Mouse (Mus musculus) frontal cortex, postnatal 14 days (tissue): ENCODE measurements around the gene Rpl10a.
A peak's percentile ranks its signal among the peaks of the same experiment; 100 is the strongest.

Source experiments
- DNase-seq, 2 experiments: peaks; one replicate each; pipeline ENCODE4 v3.0.0; 2022; ENCODE audit warnings: low spot score in 2 of 2

Rpl10a gene

GRCm38 (mm10) chr17:28328366-28328928 is at the start of gene Rpl10a:
Gene Rpl10a, plus strand, starts transcription at chr17:28328471.
- DNase-seq = peak; percentile 93 to 96

DNA sequence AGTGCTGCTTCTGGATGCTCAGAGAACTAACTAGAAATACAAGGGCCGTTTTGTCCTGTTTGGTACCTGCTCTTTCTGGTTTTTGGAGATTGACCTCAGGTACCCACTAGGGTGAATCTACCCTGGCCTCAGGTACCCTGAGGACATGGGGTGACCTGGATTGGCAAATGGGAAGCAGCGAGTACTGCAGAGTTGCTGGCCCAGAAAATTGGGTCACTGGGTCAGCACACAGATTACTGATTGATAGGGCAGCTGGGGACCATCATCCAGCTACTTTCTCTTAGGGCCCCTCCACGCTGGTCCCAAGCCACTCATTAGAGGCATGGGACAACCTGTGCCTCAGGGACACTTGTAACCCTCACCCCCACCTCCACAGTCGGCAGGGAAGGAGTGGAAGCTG is 49.0 kb upstream of the Rpl10a start:
- DNase-seq = no peak

GRCm38 (mm10) chr17:28279780-28280422 is 48.4 kb upstream of the Rpl10a start:
- DNase-seq = no peak

GRCm38 (mm10) chr17:28280423-28280800 is 47.9 kb upstream of the Rpl10a start:
- DNase-seq = no peak

- DNase-seq = no peak
Observed at GRCm38 (mm10) chr17:28280831-28281377, 47.4 kb upstream of the Rpl10a start.

DNA sequence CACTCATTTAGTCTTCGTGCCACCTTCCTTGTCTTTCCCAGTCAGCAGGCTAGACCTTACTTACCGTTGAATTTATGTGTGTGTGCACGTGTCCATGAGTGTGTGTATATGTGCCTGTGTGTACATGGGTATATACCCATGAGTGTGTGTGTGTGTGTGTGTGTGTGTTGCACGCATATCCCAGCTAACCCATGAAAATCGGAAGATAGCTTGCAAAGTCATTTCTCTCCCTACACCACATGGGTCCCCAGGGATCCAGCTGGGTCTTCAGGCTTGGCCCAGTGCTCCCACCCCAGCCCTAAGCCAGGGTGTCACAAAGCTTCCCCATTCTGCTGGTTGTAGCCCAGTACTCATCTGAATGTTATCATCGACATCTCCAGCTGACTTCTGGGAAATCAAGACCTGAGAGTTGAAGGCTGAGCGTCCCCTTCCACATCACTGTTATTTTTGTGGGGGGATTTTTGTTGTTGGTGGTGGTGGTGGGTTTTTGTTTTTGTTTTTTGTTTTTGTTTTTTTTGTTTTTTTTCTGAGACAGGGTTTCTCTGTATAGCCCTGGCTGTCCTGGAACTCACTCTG is 46.3 kb upstream of the Rpl10a start:
- DNase-seq = no peak

DNA sequence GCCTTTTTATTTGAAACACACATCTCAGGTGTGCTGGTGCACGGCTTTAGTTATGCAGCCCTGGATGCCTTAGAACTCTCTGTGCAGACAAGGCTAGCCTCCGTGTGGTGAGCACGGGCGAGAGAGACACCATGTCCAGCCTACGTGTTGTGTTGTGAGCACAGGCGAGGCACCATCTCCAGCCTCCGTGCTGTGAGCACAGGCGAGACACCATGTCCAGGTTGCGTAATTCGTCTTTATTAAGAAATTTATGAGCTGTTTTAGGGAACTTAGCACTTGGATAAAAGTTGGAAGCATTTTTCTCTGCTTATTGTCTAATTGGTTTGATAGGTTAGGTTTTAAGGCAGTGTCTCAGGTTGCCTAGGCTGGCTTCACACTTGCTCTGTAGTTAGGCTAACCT is 45.1 kb upstream of the Rpl10a start:
- DNase-seq = no peak

DNA sequence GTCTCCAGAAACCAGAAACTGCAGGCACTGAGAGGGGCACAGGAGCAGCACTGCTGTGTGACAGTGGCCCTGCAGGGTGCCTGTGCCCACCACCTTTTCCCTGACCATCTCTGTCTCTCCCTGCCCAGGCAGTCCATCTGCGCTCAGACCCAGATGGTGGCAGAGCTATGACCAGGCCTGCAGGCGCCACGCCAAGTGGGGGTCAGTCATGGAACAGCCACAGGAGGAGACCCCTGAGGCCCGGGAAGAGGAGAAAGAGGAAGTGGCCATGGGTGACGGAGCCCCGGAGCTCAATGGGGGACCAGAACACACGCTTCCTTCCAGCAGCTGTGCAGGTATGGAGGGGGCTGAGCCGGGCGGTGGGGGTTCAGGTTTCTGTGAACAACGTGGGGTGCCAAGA is 42.1 kb upstream of the Rpl10a start:
- no peak for DNase-seq

- no peak for DNase-seq
Observed at GRCm38 (mm10) chr17:28286964-28287363, 41.3 kb upstream of the Rpl10a start.

- DNase-seq = no peak
Observed at GRCm38 (mm10) chr17:28287578-28287977, 40.7 kb upstream of the Rpl10a start.

GRCm38 (mm10) chr17:28287980-28288379 is 40.3 kb upstream of the Rpl10a start:
- DNase-seq = no peak

DNA sequence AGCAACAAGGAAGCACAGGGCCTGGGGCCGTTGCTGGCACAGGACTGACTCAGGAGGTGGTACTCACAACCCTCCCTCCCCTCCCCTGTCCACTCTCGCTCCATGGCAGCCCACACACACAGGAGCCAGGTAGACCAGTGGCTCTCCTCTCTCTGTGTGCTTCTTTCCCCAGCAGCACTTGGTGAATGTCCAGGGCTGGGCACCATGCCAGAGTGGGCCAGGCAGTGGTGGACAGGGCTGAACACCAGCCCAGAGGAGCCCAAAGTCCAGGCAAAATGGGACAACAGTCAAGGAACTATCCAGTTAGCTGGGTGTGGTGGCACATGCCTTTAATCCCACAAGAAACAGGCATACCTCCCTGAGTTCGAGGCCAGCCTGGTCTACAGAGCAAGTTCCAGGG is 38.0 kb upstream of the Rpl10a start:
- DNase-seq = no peak

DNA sequence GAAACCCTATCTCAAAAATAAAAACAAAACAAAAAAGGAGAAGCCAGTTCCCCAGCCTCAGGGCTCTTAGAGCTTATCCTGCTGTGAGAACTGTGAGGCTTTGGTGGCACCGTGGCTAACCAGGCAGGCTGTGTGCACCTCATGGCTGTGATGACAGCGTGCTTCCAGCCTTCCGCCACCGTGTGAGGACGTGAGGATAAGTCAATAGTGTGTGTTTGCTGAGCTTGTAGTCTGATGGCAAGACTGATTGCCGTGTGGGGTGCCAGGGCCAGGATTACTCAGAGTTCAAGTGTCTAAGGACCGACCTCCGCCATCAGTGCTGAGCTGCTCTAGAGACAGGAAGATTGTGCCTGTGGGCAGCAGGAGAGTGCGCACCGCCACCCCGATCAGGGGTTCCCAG is 37.6 kb upstream of the Rpl10a start:
- no peak for DNase-seq

DNA sequence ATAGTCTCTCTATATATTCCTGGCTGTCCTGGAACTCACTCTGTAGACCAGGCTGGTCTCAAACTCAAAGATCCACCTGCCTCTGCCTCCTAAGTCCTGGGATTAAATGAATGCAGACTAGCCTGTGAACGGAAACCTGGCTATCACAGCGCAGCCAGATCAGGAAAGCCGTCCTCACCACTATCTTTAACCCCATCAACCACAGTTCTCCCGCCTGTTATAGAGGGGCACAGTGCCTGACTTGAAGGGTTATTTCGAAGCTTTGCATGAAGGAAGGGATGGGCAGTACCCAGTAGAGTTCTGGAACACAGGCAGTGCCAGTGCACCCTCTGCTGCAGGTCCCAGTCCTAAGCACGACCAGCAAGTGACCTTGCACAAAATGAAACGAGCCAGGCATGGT is 36.9 kb upstream of the Rpl10a start:
- DNase-seq = no peak

GRCm38 (mm10) chr17:28293716-28294115 is 34.6 kb upstream of the Rpl10a start:
- no peak for DNase-seq

GRCm38 (mm10) chr17:28294449-28295333 is 33.6 kb upstream of the Rpl10a start:
- DNase-seq = no peak

- DNase-seq = no peak
Observed at GRCm38 (mm10) chr17:28298888-28299287, 29.4 kb upstream of the Rpl10a start.

DNA sequence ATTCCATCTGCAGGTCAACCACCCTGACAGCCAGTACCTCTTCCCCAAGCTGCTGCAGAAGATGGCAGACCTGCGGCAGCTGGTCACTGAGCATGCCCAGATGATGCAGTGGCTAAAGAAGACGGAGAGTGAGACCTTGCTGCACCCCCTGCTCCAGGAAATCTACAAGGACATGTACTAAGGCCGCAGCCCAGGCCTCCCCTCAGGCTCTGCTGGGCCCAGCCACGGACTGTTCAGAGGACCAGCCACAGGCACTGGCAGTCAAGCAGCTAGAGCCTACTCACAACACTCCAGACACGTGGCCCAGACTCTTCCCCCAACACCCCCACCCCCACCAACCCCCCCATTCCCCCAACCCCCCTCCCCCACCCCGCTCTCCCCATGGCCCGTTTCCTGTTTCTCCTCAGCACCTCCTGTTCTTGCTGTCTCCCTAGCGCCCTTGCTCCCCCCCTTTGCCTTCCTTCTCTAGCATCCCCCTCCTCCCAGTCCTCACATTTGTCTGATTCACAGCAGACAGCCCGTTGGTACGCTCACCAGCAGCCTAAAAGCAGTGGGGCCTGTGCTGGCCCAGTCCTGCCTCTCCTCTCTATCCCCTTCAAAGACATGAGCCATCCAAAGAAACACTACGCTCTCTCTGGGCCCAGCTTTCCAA is 28.5 kb upstream of the Rpl10a start:
- no peak for DNase-seq

- DNase-seq = no peak
Observed at GRCm38 (mm10) chr17:28300323-28300722, 27.9 kb upstream of the Rpl10a start.

GRCm38 (mm10) chr17:28300850-28301249 is 27.4 kb upstream of the Rpl10a start:
- DNase-seq = no peak

- DNase-seq = no peak
Observed at GRCm38 (mm10) chr17:28305172-28305571, 23.1 kb upstream of the Rpl10a start.
